Mouse (Mus musculus) hindbrain, postnatal 0 days (tissue): ENCODE data around the gene Adra2b. TPM values are rescaled to one million over a fixed set of nuclear protein-coding genes. Genes with fewer than 3 reads are reported as not detected.

ENCODE experiments used
- ATAC-seq: fragments of 200-750 bp; cut with Nextera tagmentation; 2 replicates; pipeline ENCODE4 v1.8.0; 2017; ENCODE audit warnings: mild to moderate bottlenecking, moderate TSS enrichment, moderate library complexity
- DNase-seq: peaks from one replicate; pipeline ENCODE4 v3.0.0-alpha.2; 2015; ENCODE audit warnings: low spot score
- H3K27ac ChIP-seq: fragments of 300-500 bp; sonication (generic); 2 replicates; pipeline ENCODE4 v1.5.1; 2014; ENCODE audit warnings: mild to moderate bottlenecking
- H3K27me3 ChIP-seq: fragments of 300-500 bp; sonication (generic); 2 replicates; pipeline ENCODE4 v1.6.1; 2014; ENCODE audit warnings: low read length, mixed read lengths; ENCODE audit not compliant: insufficient read depth
- H3K36me3 ChIP-seq: fragments of 300-500 bp; sonication (generic); 2 replicates; pipeline ENCODE4 v1.6.1; 2014; ENCODE audit warnings: low read length, mixed read lengths; ENCODE audit not compliant: insufficient read depth
- H3K4me1 ChIP-seq: fragments of 300-500 bp; sonication (generic); 2 replicates; pipeline ENCODE4 v1.6.1; 2014; ENCODE audit warnings: antibody characterized with exemption, low read length, mixed read lengths; ENCODE audit not compliant: insufficient read depth
- H3K4me2 ChIP-seq: fragments of 300-500 bp; sonication (generic); 2 replicates; pipeline ENCODE4 v1.6.1; 2014; ENCODE audit warnings: low read depth, mild to moderate bottlenecking, low read length, moderate library complexity, mixed read lengths
- H3K4me3 ChIP-seq: fragments of 300-500 bp; sonication (generic); 2 replicates; pipeline ENCODE4 v1.5.1; 2014; ENCODE audit warnings: low read length
- H3K9ac ChIP-seq: fragments of 300-500 bp; sonication (generic); replicated peaks from 2 replicates; pipeline ENCODE4 v1.6.1; 2014; ENCODE audit warnings: mild to moderate bottlenecking, low read length, moderate library complexity, mixed read lengths
- H3K9me3 ChIP-seq: fragments of 300-500 bp; sonication (generic); 2 replicates; pipeline ENCODE4 v1.6.1; 2016; ENCODE audit warnings: low read length, mixed read lengths
- CTCF ChIP-seq: IDR thresholded peaks from 2 replicates; pipeline ENCODE4 v1.5.1; 2016; ENCODE audit warnings: antibody characterized with exemption, control low read depth, low read depth
- WGBS: fragments of 180-500 bp; shearing (Covaris S2); extraction: QIAGEN DNeasy Blood & Tissue Kit; methylation state at CpG from one replicate; pipeline ENCODE4 v1.1.7; 2014; 5-methylcytosine and 5-hydroxymethylcytosine counted together
- polyA plus RNA-seq: library from polyadenylated mRNA; unstranded; fragments of >200 nt; fragmentation: Nextera tagmentation; extraction: Ambion mirVana; gene quantifications from 2 replicates; pipeline ENCODE4 v1.2.1, GENCODE M21; 2015
- total RNA-seq: library from RNA; depleted of rRNA; stranded (reverse); fragments of >200 nt; gene quantifications from 2 replicates; pipeline ENCODE4 v1.2.3, GENCODE M21; 2014

Gene Adra2b
- total and polyA plus RNA-seq, 2 experiments from 2014 or later = 0.89 to 0.99 TPM

GRCm38 (mm10) chr2:127338833-127339232, 24.2 kb upstream of the Adra2b start:
- no peak for TF ChIP-seq CTCF
- Histone ChIP-seq H3K36me3 (no peaks in the 10 kb centered on the region), H3K4me3 (no peak overlapping the region), H3K4me2 (no peak overlapping the region), H3K9me3 (no peaks in the 10 kb centered on the region), H3K27ac (no peak overlapping the region), H3K9ac (no peak overlapping the region), H3K4me1 (peaks cover 12% of the 10 kb centered on the region), H3K27me3 (peaks cover 4% of the 10 kb centered on the region)
- no peak for DNase-seq
- ATAC-seq = no peak
- 71% methylated on average over 4 of the region's 4 CpGs for WGBS

DNA sequence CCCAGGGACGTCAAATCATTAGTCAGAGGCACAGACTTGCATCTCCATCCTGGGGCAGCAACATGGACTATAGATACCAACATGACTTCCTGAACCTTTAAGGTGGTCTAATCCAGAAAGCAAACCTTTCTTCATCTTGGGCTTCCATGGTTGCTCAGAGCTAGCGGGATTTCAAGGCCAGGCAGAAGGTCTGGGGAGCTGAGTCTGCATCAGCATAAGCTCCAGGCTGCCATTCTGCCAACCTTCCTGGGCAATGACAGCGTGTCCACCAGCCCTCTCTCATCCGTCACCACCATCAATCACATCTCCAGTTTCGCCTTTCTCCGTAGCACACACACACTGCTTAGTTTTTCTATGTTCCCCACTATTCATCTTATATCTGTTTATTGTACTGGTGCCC, 23.7 kb upstream of the Adra2b start:
- no peak for TF ChIP-seq CTCF
- Histone ChIP-seq H3K9ac (no peak overlapping the region), H3K4me1 (peaks cover 12% of the 10 kb centered on the region), H3K36me3 (no peaks in the 10 kb centered on the region), H3K9me3 (no peaks in the 10 kb centered on the region), H3K27ac (no peak overlapping the region), H3K27me3 (peaks cover 4% of the 10 kb centered on the region), H3K4me2 (no peak overlapping the region), H3K4me3 (no peak overlapping the region)
- DNase-seq (no peak), ATAC-seq (no peak)
- 79% methylated on average over 6 of the region's 6 CpGs for WGBS

DNA sequence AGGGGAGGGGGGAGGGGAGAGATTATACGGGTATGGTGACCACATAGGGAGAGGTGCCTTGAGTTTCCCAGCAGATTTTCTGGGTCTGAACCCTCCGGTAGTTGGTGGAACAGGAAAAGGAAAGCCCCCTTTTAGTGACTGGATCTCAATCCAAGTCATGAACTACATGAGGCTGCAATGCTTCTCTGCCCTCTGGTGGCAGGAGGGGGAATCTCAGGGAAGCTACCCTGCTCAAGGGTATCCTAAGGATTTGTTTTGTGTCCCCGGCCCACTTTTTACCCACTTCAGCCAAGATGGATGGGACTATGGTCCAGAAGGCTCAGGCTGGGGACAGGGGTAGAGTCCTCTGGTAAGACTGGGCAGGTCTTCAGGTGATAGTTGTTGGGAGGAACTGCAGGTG, 21.8 kb upstream of the Adra2b start:
- H3K4me2 ChIP-seq = no peak overlapping the region
- no peaks in the 10 kb centered on the region for H3K9me3 ChIP-seq
- WGBS = 14% methylated on average over 3 of the region's 3 CpGs
- no peak overlapping the region for H3K4me3 ChIP-seq
- no peaks in the 10 kb centered on the region for H3K36me3 ChIP-seq
- 0 out of 2 replicates have a peak, but pooled peaks have one; percentile 11 for ATAC-seq
- peaks cover 7% of the 10 kb centered on the region for H3K4me1 ChIP-seq
- no peak overlapping the region for H3K9ac ChIP-seq
- no peak overlapping the region for H3K27ac ChIP-seq
- peak; percentile 62 for DNase-seq
- peak; percentile 86 for TF ChIP-seq CTCF
- H3K27me3 ChIP-seq = no peaks in the 10 kb centered on the region; the same call in 1 of the 2 replicates

DNA sequence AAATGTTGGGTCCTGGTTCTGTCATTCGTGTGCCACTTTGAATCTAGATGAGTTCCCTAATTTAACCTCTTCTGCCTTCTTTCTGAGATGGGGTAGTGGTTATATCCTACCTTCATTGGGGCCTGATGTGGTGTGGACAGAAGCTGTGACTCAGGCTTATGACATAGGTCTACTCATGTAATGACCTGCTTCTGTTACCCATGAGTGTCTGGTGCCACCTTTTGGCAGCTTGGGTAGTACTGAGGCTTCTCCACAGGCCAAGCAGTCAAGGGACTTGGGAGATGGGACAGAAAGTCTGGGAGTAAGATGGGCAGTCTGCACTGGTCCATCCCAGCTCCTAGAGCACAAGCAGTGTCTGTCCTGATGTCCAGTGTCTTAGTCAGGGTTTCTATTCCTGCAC, 16.7 kb upstream of the Adra2b start:
- ATAC-seq (no peak), DNase-seq (no peak)
- Histone ChIP-seq H3K27me3 (no peaks in the 10 kb centered on the region), H3K27ac (no peak overlapping the region), H3K4me3 (no peak overlapping the region), H3K9me3 (no peaks in the 10 kb centered on the region), H3K4me2 (no peak overlapping the region), H3K4me1 (no peaks in the 10 kb centered on the region), H3K36me3 (no peaks in the 10 kb centered on the region), H3K9ac (no peak overlapping the region)
- WGBS = 80% methylated on average over 1 of the region's 1 CpGs
- peak; percentile 43 for TF ChIP-seq CTCF

GRCm38 (mm10) chr2:127347147-127347985, 15.6 kb upstream of the Adra2b start:
- no peak for TF ChIP-seq CTCF
- Histone ChIP-seq H3K4me2 (no peak overlapping the region), H3K9me3 (no peaks in the 10 kb centered on the region), H3K27ac (no peak overlapping the region), H3K36me3 (no peaks in the 10 kb centered on the region), H3K27me3 (no peaks in the 10 kb centered on the region), H3K9ac (no peak overlapping the region), H3K4me3 (no peak overlapping the region), H3K4me1 (no peaks in the 10 kb centered on the region)
- DNase-seq = no peak
- ATAC-seq = peak; percentile 56; the same call in 1 of the 2 replicates
- whole genome bisulfite sequencing = 70% methylated on average over 13 of the region's 13 CpGs

DNA sequence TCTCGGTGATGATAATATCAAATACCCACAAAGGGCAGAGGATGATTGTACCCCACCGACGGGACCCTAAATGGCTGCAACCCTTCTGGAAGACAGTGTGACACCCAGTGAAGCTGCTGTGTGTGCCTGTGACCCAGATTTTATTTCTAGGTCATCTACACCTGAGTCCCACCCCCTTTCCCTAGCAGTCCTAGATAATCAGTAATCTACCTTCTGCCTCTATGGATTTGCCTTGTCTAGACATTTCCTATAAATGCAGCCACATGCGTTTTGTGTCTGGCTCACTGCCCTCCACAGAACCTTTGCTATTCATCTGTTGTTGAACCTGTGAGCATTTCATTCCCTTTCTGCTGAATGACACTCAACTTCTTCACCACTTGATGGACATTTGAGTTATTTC, 9.1 kb upstream of the Adra2b start:
- no peak; the same call in 1 of the 2 replicates for ATAC-seq
- no peaks in the 10 kb centered on the region for H3K27me3 ChIP-seq
- no peaks in the 10 kb centered on the region for H3K4me1 ChIP-seq
- H3K27ac ChIP-seq = no peak overlapping the region
- no peak overlapping the region for H3K9ac ChIP-seq
- 78% methylated on average over 4 of the region's 4 CpGs for WGBS
- no peak overlapping the region for H3K4me2 ChIP-seq
- no peaks in the 10 kb centered on the region for H3K36me3 ChIP-seq
- no peak for TF ChIP-seq CTCF
- no peak overlapping the region for H3K4me3 ChIP-seq
- no peaks in the 10 kb centered on the region for H3K9me3 ChIP-seq
- DNase-seq = no peak

DNA sequence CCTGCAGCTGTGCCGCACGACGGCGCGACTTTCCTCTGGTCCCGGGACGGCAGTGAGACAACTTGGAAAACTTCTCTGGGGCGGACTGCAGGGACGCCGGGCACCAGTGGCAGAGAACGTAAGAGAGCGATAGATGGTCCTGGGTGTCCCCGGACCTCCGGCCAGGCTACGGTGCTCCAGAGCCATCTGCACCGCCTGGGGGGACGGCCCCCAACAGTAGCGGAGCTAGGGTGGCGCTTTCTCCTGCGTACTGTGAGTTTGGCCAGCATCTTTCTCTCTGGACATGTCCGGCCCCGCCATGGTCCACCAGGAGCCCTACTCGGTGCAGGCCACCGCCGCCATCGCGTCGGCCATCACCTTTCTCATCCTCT, 259 bp downstream of the Adra2b start:
- H3K9ac ChIP-seq = no peak overlapping the region
- under 1% methylated on average over 28 of the region's 28 CpGs for WGBS
- ATAC-seq = 0 out of 2 replicates have a peak, but pooled peaks have one; percentile 22

More for the DNA sequence above, 259 bp downstream of the Adra2b start:
- Histone ChIP-seq H3K4me3 (peak overlapping the region; percentile 39), H3K27me3 (peaks cover 54% of the 10 kb centered on the region), H3K9me3 (no peaks in the 10 kb centered on the region), H3K4me2 (peak overlapping the region; percentile 67), H3K27ac (no peak overlapping the region), H3K4me1 (0 out of 2 replicates have a peak, but pooled peaks cover 7% of the 10 kb centered on the region), H3K36me3 (no peaks in the 10 kb centered on the region)
- no peak for TF ChIP-seq CTCF
- DNase-seq = no peak
